Mouse (Mus musculus) G1E (cell line): Measurements from ENCODE around the gene Galp. TPM values are rescaled to one million over a fixed set of nuclear protein-coding genes. Genes with fewer than 3 reads are reported as not detected.
"Not testable (repeated sequence)": the region's sequence is repeated elsewhere in the genome, so short reads cannot be mapped to it uniquely, and the experiment has no call there.

Experiments
- ATAC-seq: 2 replicates; pipeline ENCODE4 v1.8.0; 2016; ENCODE audit warnings: mild to moderate bottlenecking; ENCODE audit not compliant: insufficient number of reproducible peaks, poor library complexity, low FRiP score, severe bottlenecking; ENCODE audit errors: extremely low read depth
- DNase-seq: peaks from one replicate; pipeline ENCODE4 v3.0.0; 2012; ENCODE audit warnings: low spot score
- H3K27me3 ChIP-seq: 2 replicates; pipeline ENCODE4 v1.6.1; 2012; ENCODE audit warnings: mild to moderate bottlenecking, low read length, inconsistent platforms; ENCODE audit not compliant: insufficient read depth
- H3K36me3 ChIP-seq: replicated peaks from 2 replicates; pipeline ENCODE3; 2012; ENCODE audit warnings: mild to moderate bottlenecking, inconsistent platforms
- H3K4me1 ChIP-seq: 2 replicates; pipeline ENCODE4 v1.6.1; 2012; ENCODE audit warnings: low read depth, low read length, inconsistent platforms, mixed read lengths; ENCODE audit not compliant: insufficient read depth
- H3K4me3 ChIP-seq: 2 replicates; pipeline ENCODE4 v1.5.1; 2012; ENCODE audit warnings: low read depth, mild to moderate bottlenecking, inconsistent platforms, low read length, moderate library complexity, mixed read lengths
- H3K9me3 ChIP-seq: replicated peaks from 2 replicates; pipeline ENCODE4 v1.6.1; 2012; ENCODE audit warnings: inconsistent platforms
- CTCF ChIP-seq: IDR thresholded peaks from 2 replicates; pipeline ENCODE4 v1.5.1; 2012; ENCODE audit warnings: low read depth, low read length, inconsistent platforms, mixed read lengths
- GATA1 ChIP-seq: IDR thresholded peaks from 2 replicates; pipeline ENCODE4 v1.6.1; 2012; ENCODE audit warnings: borderline replicate concordance, low read length, inconsistent platforms, mixed read lengths
- GATA2 ChIP-seq: IDR thresholded peaks from 2 replicates; pipeline ENCODE4 v1.6.1; 2012; ENCODE audit warnings: low read depth, low read length, inconsistent platforms, borderline replicate concordance
- POLR2AphosphoS5 ChIP-seq: IDR thresholded peaks from 2 replicates; pipeline ENCODE4 v1.6.1; 2012; ENCODE audit warnings: low read depth, low read length, inconsistent platforms; ENCODE audit not compliant: insufficient replicate concordance
- TAL1 ChIP-seq: conservative IDR thresholded peaks from 2 replicates; pipeline ENCODE4 v1.6.1; 2012; ENCODE audit warnings: low read depth, low read length, inconsistent platforms, mixed read lengths
- polyA plus RNA-seq: library from polyadenylated mRNA; stranded (reverse); fragments of >175 nt; gene quantifications from 2 replicates; pipeline ENCODE4 v1.2.3, GENCODE M21; 2012
- total RNA-seq, 2 experiments: library from RNA; stranded (forward) in 1 of 2; stranded (reverse) in 1 of 2; fragments of 200-1000 nt in 1 of 2; fragments of >200 nt in 1 of 2; fragmentation: Nextera tagmentation in 1 of 2; gene quantifications; 2 replicates each; pipeline ENCODE4 v1.2.3; 2014 to 2017

Gene Galp
- total and polyA plus RNA-seq, 3 experiments: not detected

DNA sequence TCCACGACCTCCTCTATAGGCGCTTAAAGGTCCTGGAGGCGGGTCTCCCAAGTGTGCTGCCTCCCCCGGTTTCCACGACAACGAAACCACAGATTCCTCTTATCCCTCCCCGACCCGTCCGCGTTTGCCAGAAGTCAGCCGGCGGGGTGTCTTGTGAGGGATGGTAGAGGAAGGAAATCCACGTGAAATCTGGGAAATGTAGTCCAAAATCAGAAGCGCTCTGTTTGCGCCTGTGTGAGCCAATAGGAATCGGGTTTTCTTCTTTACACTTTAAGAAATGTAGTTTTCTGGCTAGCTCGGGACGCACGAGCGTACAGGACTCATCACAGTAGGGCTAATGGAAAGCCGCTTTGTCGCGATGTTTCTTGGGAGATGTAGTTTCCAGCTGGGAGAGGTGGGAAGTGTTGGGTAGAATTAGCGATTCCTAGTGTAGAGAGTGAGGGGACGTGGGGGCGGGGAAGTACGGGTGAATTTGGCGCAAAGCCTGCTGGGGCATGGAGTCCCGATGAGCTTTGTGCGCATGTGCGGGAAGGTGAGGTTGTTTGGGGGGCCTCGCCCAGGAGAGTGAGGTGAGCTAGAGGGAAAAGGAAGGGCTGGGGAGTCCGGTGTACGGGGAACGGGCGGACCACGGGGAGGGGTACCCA lies 24.8 kb upstream of the Galp start, which contains the start of gene Zfp444:
Gene Zfp444 (plus strand): TSS at position 221 of the 644 bp plus-strand sequence.
- peak within 1 kb of the TSS; percentile 80 for H3K4me3 ChIP-seq
- peak; percentile 81 for DNase-seq
- no peaks in the 10 kb centered on the region for H3K9me3 ChIP-seq
- no peaks in the 10 kb centered on the region for H3K27me3 ChIP-seq
- H3K4me1 ChIP-seq: peaks cover 35% of the 10 kb centered on the region
- H3K36me3 ChIP-seq: peaks cover 26% of the 10 kb centered on the region
- TF ChIP-seq GATA1: no peak
- no peak for TF ChIP-seq GATA2
- TF ChIP-seq POLR2AphosphoS5: no peak
- no peak for TF ChIP-seq CTCF
- no peak for TF ChIP-seq TAL1
- ATAC-seq: peak; percentile 84

DNA sequence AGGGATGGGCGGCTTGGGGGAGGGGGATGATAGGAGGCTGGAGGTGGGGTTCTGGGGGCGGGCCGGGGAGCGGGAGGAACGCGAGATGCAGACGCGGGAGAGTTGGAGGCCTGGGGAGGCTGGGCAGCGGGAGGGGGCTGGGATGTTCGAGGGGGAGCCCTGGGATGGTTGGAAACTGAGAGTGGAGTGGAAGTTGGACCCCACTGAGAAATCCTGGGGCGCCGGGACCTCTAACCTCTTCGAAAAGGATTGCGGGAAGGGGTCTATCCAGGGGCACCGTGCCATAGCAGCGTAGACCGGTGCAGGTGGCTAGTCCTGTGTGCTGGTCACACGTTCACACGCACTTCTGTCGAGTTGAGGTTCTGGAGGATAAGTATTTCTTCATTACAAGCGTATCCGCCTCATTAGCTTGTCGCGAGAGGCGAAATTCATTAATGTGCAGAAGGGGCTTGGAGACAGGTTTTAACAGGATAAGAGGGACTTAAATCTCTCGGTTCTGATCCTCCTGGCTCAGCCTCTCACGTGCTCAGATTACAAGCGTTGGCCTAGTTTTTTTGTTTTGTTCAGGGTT lies 24.1 kb upstream of the Galp start:
- H3K36me3 ChIP-seq: peaks cover 29% of the 10 kb centered on the region
- no peaks in the 10 kb centered on the region for H3K27me3 ChIP-seq
- TF ChIP-seq GATA2 (no peak), POLR2AphosphoS5 (no peak), GATA1 (no peak), TAL1 (no peak), CTCF (no peak)
- H3K4me3 ChIP-seq: peak overlapping the region; percentile 80
- no peak for ATAC-seq
- no peaks in the 10 kb centered on the region for H3K9me3 ChIP-seq
- DNase-seq: peak; percentile 15
- H3K4me1 ChIP-seq: peaks cover 35% of the 10 kb centered on the region

DNA sequence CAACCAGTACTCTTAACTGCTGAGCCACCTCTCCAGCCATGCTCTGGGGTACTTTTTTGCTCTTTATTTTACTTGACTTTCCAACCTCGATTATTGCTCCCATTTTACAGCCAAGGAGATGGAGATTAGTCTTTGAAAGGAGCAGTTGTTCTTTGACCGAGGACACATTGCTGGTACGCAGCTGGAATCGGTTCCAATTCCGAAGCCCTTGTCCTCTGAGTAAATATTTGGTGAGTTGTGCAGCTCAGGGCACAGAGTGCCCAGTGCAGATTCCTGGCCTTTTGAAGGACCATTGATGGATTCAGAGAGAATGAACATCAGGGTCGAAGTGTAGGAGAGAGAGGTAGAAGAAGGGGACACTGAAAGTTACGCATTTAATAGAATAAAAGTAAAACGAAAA lies 23.0 kb upstream of the Galp start:
- Histone ChIP-seq H3K4me1 (peaks cover 35% of the 10 kb centered on the region), H3K4me3 (no peak overlapping the region), H3K36me3 (peaks cover 39% of the 10 kb centered on the region), H3K9me3 (no peaks in the 10 kb centered on the region), H3K27me3 (no peaks in the 10 kb centered on the region)
- ATAC-seq: no peak
- no peak for DNase-seq
- TF ChIP-seq GATA2 (no peak), GATA1 (no peak), CTCF (no peak), POLR2AphosphoS5 (no peak), TAL1 (no peak)

DNA sequence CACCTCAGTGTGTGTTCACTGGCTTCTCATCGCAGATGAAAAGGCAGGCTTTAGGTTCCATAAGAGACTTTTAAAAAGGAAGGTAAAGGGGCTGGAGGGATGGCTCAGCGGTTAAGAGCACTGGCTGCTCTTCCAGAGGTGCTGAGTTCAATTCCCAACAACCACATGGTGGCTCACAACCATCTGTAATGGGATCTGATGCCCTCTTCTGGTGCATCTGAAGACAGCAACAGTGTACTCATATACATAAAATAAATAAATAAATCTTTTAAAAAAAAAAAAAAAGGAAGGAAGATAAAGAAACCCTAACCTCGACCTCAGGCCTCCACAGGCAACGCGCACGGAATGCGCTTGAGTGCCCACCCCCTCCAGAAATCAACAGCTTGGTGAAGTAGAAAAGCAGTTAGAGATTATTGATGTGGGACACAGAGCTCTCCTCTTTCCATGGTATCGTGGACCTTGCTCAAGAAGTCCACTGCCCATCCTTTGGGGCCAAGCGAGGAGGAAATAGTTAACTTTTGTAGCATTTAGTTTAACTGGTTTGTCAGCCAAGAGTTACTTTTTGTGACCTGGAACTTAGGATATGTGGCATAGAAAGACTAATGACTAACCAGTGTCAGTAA lies 22.4 kb upstream of the Galp start:
- not testable (repeated sequence) for DNase-seq, ATAC-seq, H3K4me3 ChIP-seq, H3K9me3 ChIP-seq, H3K27me3 ChIP-seq
- Histone ChIP-seq H3K36me3 (peaks cover 44% of the 10 kb centered on the region), H3K4me1 (peaks cover 35% of the 10 kb centered on the region)

DNA sequence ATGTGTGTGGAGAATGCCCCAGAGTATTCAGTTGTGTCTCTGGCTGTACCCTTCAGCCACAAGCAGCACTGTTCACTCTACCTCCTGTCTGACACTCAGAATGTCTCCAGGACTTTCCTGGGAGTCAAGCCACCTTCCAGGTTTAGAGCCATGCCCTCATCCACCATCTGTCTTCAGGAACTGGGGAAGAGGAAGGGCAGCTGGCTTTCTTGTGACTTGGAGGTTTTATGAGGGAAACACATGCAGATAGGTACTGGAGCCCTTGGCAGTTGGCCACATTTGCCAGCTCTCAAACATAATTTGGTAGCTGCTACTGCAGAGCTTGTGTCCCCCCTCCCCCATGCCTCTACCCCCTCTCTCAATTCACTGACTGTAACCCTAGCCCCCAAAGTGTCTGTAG lies 17.9 kb upstream of the Galp start:
- H3K4me3 ChIP-seq: no peak overlapping the region
- peaks cover 78% of the 10 kb centered on the region for H3K36me3 ChIP-seq
- H3K9me3 ChIP-seq: no peaks in the 10 kb centered on the region
- H3K27me3 ChIP-seq: no peaks in the 10 kb centered on the region
- H3K4me1 ChIP-seq: peaks cover 5% of the 10 kb centered on the region; the same call in 1 of the 2 replicates
- ATAC-seq (no peak), DNase-seq (no peak)
- TF ChIP-seq GATA1 (no peak), CTCF (no peak), POLR2AphosphoS5 (no peak), GATA2 (no peak), TAL1 (no peak)

GRCm38 (mm10) chr7:6182882-6183281 lies 14.0 kb upstream of the Galp start:
- DNase-seq (no peak), ATAC-seq (no peak)
- Histone ChIP-seq H3K4me1 (no peaks in the 10 kb centered on the region), H3K4me3 (no peak overlapping the region), H3K36me3 (peaks cover 87% of the 10 kb centered on the region), H3K27me3 (no peaks in the 10 kb centered on the region), H3K9me3 (no peaks in the 10 kb centered on the region)
- TF ChIP-seq POLR2AphosphoS5 (no peak), GATA2 (no peak), TAL1 (no peak), CTCF (no peak), GATA1 (no peak)
